Mouse (Mus musculus) neutrophil, adult 65 days (primary cell): ENCODE data around the gene Ppp2r5a. TPM values are rescaled to one million over a fixed set of nuclear protein-coding genes. Genes with fewer than 3 reads are reported as not detected.

Source experiments
- total RNA-seq: library from RNA; stranded (reverse); gene quantifications from 2 replicates; pipeline ENCODE4 v1.2.4, GENCODE M21; 2023

The Ppp2r5a gene
- 356 and 369 TPM in 2 replicates for total RNA-seq

DNA sequence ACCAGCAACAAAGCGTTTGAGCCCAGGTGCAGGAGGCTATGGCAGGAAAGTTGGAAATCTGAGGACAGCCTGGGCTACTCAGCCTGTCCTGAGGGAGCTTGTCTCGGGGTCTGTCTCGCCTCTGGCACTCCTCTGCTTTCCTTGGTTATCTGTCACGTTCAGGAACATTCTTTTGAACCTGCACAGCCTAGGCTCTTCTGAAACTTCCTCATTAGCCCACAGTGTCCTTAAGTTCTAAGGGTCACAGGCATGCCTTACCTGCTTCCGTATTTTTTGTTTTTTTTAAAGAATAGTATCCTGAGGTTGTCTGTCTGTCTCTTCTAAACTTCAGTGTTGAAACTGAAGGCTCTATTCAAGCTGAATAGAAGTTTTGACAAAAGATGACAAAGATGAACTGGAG is at the start of gene Ppp2r5a:
Gene Ppp2r5a, minus strand, starts transcription at position 199 of the 400 bp plus-strand sequence.

DNA sequence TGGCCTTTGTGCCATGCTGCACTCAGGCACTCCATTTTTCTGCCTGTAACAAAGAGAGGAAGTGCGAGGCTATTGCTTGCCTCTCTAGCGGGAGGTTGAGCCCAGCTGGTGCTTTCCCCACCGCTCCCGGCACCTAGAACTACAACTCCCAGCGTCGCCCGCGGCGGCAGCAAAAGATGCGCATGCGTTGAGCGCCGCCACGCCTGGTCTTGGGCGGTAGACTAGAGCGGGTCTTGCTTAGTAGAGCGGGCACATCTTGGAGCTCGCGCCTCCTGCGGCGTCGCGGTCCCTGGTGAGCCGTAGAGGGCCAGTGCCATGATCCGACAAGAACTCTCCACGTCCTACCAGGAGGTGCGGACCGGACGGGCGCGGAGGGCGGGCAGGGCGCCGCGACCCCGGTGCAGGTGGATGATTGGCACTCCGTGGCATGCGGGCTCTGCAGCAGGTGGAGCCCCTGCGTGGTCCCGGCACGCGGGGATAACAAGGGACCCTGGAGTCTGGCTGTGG is 77.3 kb downstream of the Ppp2r5a start, which contains the start of gene Tmem206:
Gene Tmem206, plus strand, starts transcription at position 187 of the 507 bp plus-strand sequence.

GRCm38 (mm10) chr1:191317591-191318196 is 85.4 kb downstream of the Ppp2r5a start, which contains the start of gene Nenf:
TSS of gene Nenf (minus strand) at chr1:191318194.

Other genes with a start within 250 kb of the Ppp2r5a start
- 1.0 and 1.8 TPM in 2 replicates for gene Fam71a, start 238.5 kb downstream of the Ppp2r5a start, total RNA-seq
- 297 and 422 TPM in 2 replicates for gene Atf3, start 185.2 kb downstream of the Ppp2r5a start, total RNA-seq
- gene Nenf, start 85.1 kb downstream of the Ppp2r5a start, total RNA-seq: 3.8 and 4.5 TPM in 2 replicates
- 2.9 and 3.3 TPM in 2 replicates for gene Tmem206, start 77.4 kb downstream of the Ppp2r5a start, total RNA-seq
- gene Dtl, start 172.3 kb upstream of the Ppp2r5a start, total RNA-seq: 35.7 and 50.7 TPM in 2 replicates
- gene Ints7, start 172.4 kb upstream of the Ppp2r5a start, total RNA-seq: 24.7 and 34.8 TPM in 2 replicates